Mouse (Mus musculus) testis, adult 2 months (tissue): Measurements from ENCODE around the gene App.

Source experiments
- CTCF ChIP-seq: fragments of 200-500 bp; IDR thresholded peaks from 2 replicates; pipeline ENCODE4 v1.5.1; 2012; ENCODE audit warnings: low read depth, mild to moderate bottlenecking, inconsistent platforms, low read length, moderate library complexity; ENCODE audit not compliant: control insufficient read depth, insufficient read depth, insufficient replicate concordance
- POLR2A ChIP-seq: fragments of 200-500 bp; IDR thresholded peaks from 2 replicates; pipeline ENCODE4 v1.6.1; 2012; ENCODE audit warnings: low read depth, mild to moderate bottlenecking, inconsistent platforms, low read length, moderate library complexity; ENCODE audit not compliant: control insufficient read depth

- TF ChIP-seq POLR2A, result no peak
- TF ChIP-seq CTCF, result no peak
These were observed 30.4 kb downstream of the App start for GRCm38 (mm10) chr16:85143188-85143587.
